Mouse (Mus musculus) bone marrow macrophage, adult 2 months (primary cell): ENCODE results near the gene Ppp1r14c. TPM values are rescaled to one million over a fixed set of nuclear protein-coding genes. Genes with fewer than 3 reads are reported as not detected.
"Not testable (repeated sequence)": the region's sequence is repeated elsewhere in the genome, so short reads cannot be mapped to it uniquely, and the experiment has no call there.

Experiments
- H3K27ac ChIP-seq: 2 replicates; pipeline ENCODE4 v1.5.1; 2012; ENCODE audit warnings: low read depth, low read length; ENCODE audit not compliant: insufficient read depth
- H3K4me1 ChIP-seq: 2 replicates; pipeline ENCODE4 v1.6.1; 2012; ENCODE audit warnings: low read length; ENCODE audit not compliant: control insufficient read depth, insufficient read depth
- H3K4me3 ChIP-seq: 2 replicates; pipeline ENCODE4 v1.5.1; 2012; ENCODE audit warnings: mild to moderate bottlenecking, low read length, moderate library complexity; ENCODE audit not compliant: insufficient read depth
- CTCF ChIP-seq: IDR thresholded peaks from 2 replicates; pipeline ENCODE4 v1.5.1; 2012; ENCODE audit warnings: low read depth, mild to moderate bottlenecking, low read length, moderate library complexity
- POLR2A ChIP-seq: IDR thresholded peaks from 2 replicates; pipeline ENCODE4 v1.6.1; 2012; ENCODE audit warnings: mild to moderate bottlenecking, low read depth, low read length, borderline replicate concordance
- polyA plus RNA-seq: library from polyadenylated mRNA; stranded (reverse); fragments of >200 nt; gene quantifications from 2 replicates; pipeline ENCODE4 v1.2.4, GENCODE M21; 2012; ENCODE audit not compliant: missing spikeins, insufficient read depth, insufficient read length

Ppp1r14c gene
- polyA plus RNA-seq, 1 experiment = 0.46 TPM

- Histone ChIP-seq H3K4me1 (no peaks in the 10 kb centered on the region), H3K27ac (no peak overlapping the region), H3K4me3 (no peak overlapping the region)
- TF ChIP-seq CTCF = no peak
- TF ChIP-seq POLR2A = no peak
Observed at GRCm38 (mm10) chr10:3460841-3461240, 95.0 kb downstream of the Ppp1r14c start.

- TF ChIP-seq CTCF (no peak), POLR2A (no peak)
- no peak overlapping the region for H3K4me3 ChIP-seq
- H3K4me1 ChIP-seq = no peaks in the 10 kb centered on the region
- H3K27ac ChIP-seq = no peak overlapping the region
Observed at GRCm38 (mm10) chr10:3466135-3466626, 100.3 kb downstream of the Ppp1r14c start.

GRCm38 (mm10) chr10:3468590-3468989 is 102.7 kb downstream of the Ppp1r14c start:
- no peak overlapping the region for H3K4me3 ChIP-seq
- no peaks in the 10 kb centered on the region for H3K4me1 ChIP-seq
- TF ChIP-seq CTCF (no peak), POLR2A (no peak)
- H3K27ac ChIP-seq = no peak overlapping the region

GRCm38 (mm10) chr10:3476611-3477010 is 110.8 kb downstream of the Ppp1r14c start:
- no peaks in the 10 kb centered on the region for H3K4me1 ChIP-seq
- H3K27ac ChIP-seq = no peak overlapping the region
- H3K4me3 ChIP-seq = no peak overlapping the region
- TF ChIP-seq POLR2A (no peak), CTCF (no peak)

GRCm38 (mm10) chr10:3479772-3480171 is 113.9 kb downstream of the Ppp1r14c start:
- TF ChIP-seq CTCF (no peak), POLR2A (no peak)
- Histone ChIP-seq H3K4me3 (no peak overlapping the region), H3K27ac (no peak overlapping the region), H3K4me1 (no peaks in the 10 kb centered on the region)

GRCm38 (mm10) chr10:3490052-3490451 is 124.2 kb downstream of the Ppp1r14c start:
- no peak for TF ChIP-seq CTCF
- TF ChIP-seq POLR2A = no peak
- H3K27ac ChIP-seq = no peak overlapping the region
- no peaks in the 10 kb centered on the region for H3K4me1 ChIP-seq
- no peak overlapping the region for H3K4me3 ChIP-seq

- Histone ChIP-seq H3K4me1 (no peaks in the 10 kb centered on the region), H3K4me3 (no peak overlapping the region), H3K27ac (no peak overlapping the region)
- TF ChIP-seq CTCF = no peak
- no peak for TF ChIP-seq POLR2A
Observed at GRCm38 (mm10) chr10:3496791-3497190, 130.9 kb downstream of the Ppp1r14c start.

GRCm38 (mm10) chr10:3500846-3501245 is 135.0 kb downstream of the Ppp1r14c start:
- H3K4me1 ChIP-seq, H3K27ac ChIP-seq, H3K4me3 ChIP-seq: not testable (repeated sequence)

GRCm38 (mm10) chr10:3507484-3508221 is 141.8 kb downstream of the Ppp1r14c start:
- Histone ChIP-seq H3K4me3 (no peak overlapping the region), H3K4me1 (no peaks in the 10 kb centered on the region), H3K27ac (no peak overlapping the region)
- TF ChIP-seq CTCF = no peak
- TF ChIP-seq POLR2A = no peak

GRCm38 (mm10) chr10:3508222-3508588 is 142.3 kb downstream of the Ppp1r14c start:
- Histone ChIP-seq H3K27ac (no peak overlapping the region), H3K4me1 (no peaks in the 10 kb centered on the region), H3K4me3 (no peak overlapping the region)
- TF ChIP-seq CTCF (no peak), POLR2A (no peak)

- no peaks in the 10 kb centered on the region for H3K4me1 ChIP-seq
- no peak overlapping the region for H3K4me3 ChIP-seq
- no peak overlapping the region for H3K27ac ChIP-seq
- TF ChIP-seq CTCF = no peak
- no peak for TF ChIP-seq POLR2A
Observed at GRCm38 (mm10) chr10:3508746-3509145, 142.9 kb downstream of the Ppp1r14c start.
